49 mouse cellular contexts compared by ENCODE assay signal in the genomic region with DNA sequence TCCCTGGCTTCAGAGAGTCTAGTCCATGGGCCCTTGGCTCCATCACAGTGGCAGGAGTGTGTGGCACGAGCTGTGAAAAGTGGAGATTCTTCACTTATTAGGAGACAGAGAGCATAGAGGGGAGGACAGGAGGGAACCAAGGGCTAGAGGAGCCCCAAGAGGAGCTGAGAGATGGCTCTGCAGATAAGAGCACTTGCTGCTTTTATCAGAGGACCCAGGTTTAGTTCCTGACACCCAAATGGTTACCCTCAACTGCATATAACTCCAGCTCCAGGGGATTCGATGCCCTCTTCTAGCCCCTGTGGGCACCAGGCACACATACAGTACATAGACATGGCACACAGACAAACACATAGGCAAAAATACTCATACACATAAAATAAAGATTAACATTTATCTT. TPM values are rescaled to one million over a fixed set of nuclear protein-coding genes. Genes with fewer than 3 reads are reported as not detected.
"Had no signal": no experiment of that assay in that cellular context is flagged by ENCODE, and none has a peak within 500 bp of the region (broad histone marks: within the 10 kb centered on the region; RNA-seq: fewer than 3 reads in every experiment).

No protein-coding gene starts in this region.

- DNase-seq: heart, postnatal 10 days; heart, postnatal 14 days; heart, postnatal 36 days; heart, postnatal 4 days; kidney, adult 11 months; kidney, adult 18-20 months; kidney, adult 2 months; kidney, adult 8-10 months; kidney, adult 9 months; kidney, postnatal 10 days; kidney, postnatal 14 days; kidney, postnatal 25 days; kidney, postnatal 36 days; kidney, postnatal 4 days; layer of hippocampus, adult 9-11 months; layer of hippocampus, postnatal 36 days had no signal

- H3K36me3 ChIP-seq: heart, embryonic 10.5 days; heart, embryonic 12.5 days; heart, embryonic 13.5 days; heart, embryonic 15.5 days; hindbrain, embryonic 10.5 days; hindbrain, embryonic 12.5 days; hindbrain, embryonic 13.5 days; hindbrain, embryonic 15.5 days; intestine, embryonic 15.5 days; kidney, embryonic 15.5 days had no signal

- H3K4me1 ChIP-seq: heart, embryonic 10.5 days; heart, embryonic 12.5 days; heart, embryonic 13.5 days; heart, embryonic 15.5 days; hindbrain, embryonic 12.5 days; hindbrain, embryonic 15.5 days; intestine, embryonic 15.5 days had no signal

- ATAC-seq: hindbrain, embryonic 16.5 days; hindbrain, postnatal 0 days; inflammation-experienced regulatory T-cells, adult 6 months; intestine, embryonic 15.5 days; intestine, embryonic 16.5 days; intestine, postnatal 0 days had no signal

- H3K27me3 ChIP-seq: heart, embryonic 15.5 days; hindbrain, embryonic 12.5 days; hindbrain, embryonic 15.5 days; intestine, embryonic 15.5 days; kidney, embryonic 15.5 days had no signal

- H3K27ac ChIP-seq: heart, embryonic 10.5 days; heart, embryonic 13.5 days; heart, embryonic 15.5 days; hindbrain, embryonic 10.5 days; hindbrain, embryonic 12.5 days; hindbrain, embryonic 13.5 days; hindbrain, embryonic 14.5 days; hindbrain, embryonic 15.5 days; hindbrain, postnatal 0 days; intestine, embryonic 15.5 days; kidney, embryonic 15.5 days; kidney, postnatal 0 days; layer of hippocampus, adult 2 months had no signal

- H3K4me2 ChIP-seq: heart, embryonic 11.5 days; heart, embryonic 12.5 days; heart, embryonic 13.5 days; heart, embryonic 15.5 days; hindbrain, embryonic 12.5 days; hindbrain, embryonic 13.5 days; hindbrain, embryonic 14.5 days; hindbrain, embryonic 15.5 days; intestine, embryonic 15.5 days; kidney, embryonic 15.5 days had no signal

- H3K9ac ChIP-seq: heart, embryonic 12.5 days; heart, embryonic 13.5 days; heart, embryonic 15.5 days; hindbrain, embryonic 12.5 days; hindbrain, embryonic 13.5 days; hindbrain, embryonic 14.5 days; hindbrain, embryonic 15.5 days; intestine, embryonic 15.5 days; kidney, embryonic 15.5 days had no signal

- H3K9me3 ChIP-seq: heart, embryonic 10.5 days; heart, embryonic 12.5 days; heart, embryonic 13.5 days; heart, embryonic 15.5 days; hindbrain, embryonic 10.5 days; hindbrain, embryonic 12.5 days; hindbrain, embryonic 13.5 days; hindbrain, embryonic 15.5 days; intestine, embryonic 15.5 days; kidney, embryonic 15.5 days had no signal

- H3K4me3 ChIP-seq: heart, embryonic 10.5 days; heart, embryonic 12.5 days; heart, embryonic 13.5 days; heart, embryonic 15.5 days; hindbrain, embryonic 10.5 days; hindbrain, embryonic 12.5 days; hindbrain, embryonic 13.5 days; hindbrain, embryonic 15.5 days; intestine, embryonic 15.5 days; kidney, embryonic 15.5 days; layer of hippocampus, adult 2 months had no signal

RNA-seq across cellular contexts. Expression of a gene that starts 2.1 kb away (rescaled TPM):
- total RNA-seq: heart, postnatal 10 days; heart, postnatal 14 days; heart, postnatal 25 days; heart, postnatal 36 days; heart, postnatal 4 days; hematopoietic stem cell, adult 5-6 weeks; layer of hippocampus, adult 18-20 months; layer of hippocampus, adult 2 months; layer of hippocampus, postnatal 25 days; layer of hippocampus, postnatal 36 days had no signal
- polyA plus RNA-seq: heart, embryonic 10.5 days; heart, embryonic 11.5 days; heart, embryonic 12.5 days; heart, embryonic 13.5 days; heart, embryonic 14.5 days; heart, embryonic 15.5 days; heart, embryonic 16.5 days; heart, postnatal 0 days; hindbrain, embryonic 10.5 days; hindbrain, embryonic 12.5 days; inflammation-experienced regulatory T-cells, adult 6 months; intestine, embryonic 15.5 days; intestine, embryonic 16.5 days; intestine, postnatal 0 days; kidney, embryonic 14.5 days; kidney, embryonic 15.5 days; kidney, embryonic 16.5 days; large intestine, adult 2 months had no signal

RNA-seq across cellular contexts. Expression of a gene that starts 36.4 kb away (rescaled TPM):
- total RNA-seq: heart, postnatal 36 days; hematopoietic stem cell, adult 5-6 weeks; layer of hippocampus, adult 18-20 months; layer of hippocampus, adult 2 months; layer of hippocampus, adult 8-10 months; layer of hippocampus, postnatal 10 days; layer of hippocampus, postnatal 14 days; layer of hippocampus, postnatal 25 days; layer of hippocampus, postnatal 36 days had no signal
- polyA plus RNA-seq: heart, embryonic 14.5 days; hindbrain, embryonic 11.5 days; hindbrain, embryonic 12.5 days; hindbrain, embryonic 14.5 days; hindbrain, embryonic 15.5 days; hindbrain, postnatal 0 days; inflammation-experienced regulatory T-cells, adult 6 months; large intestine, adult 2 months had no signal
